Mouse (Mus musculus) left cerebral cortex, postnatal 25 days (tissue): ENCODE data around the gene Adgrl2. TPM values are rescaled to one million over a fixed set of nuclear protein-coding genes. Genes with fewer than 3 reads are reported as not detected.

ENCODE experiments used
- DNase-seq, 2 experiments: peaks; one replicate each; pipeline ENCODE4 v3.0.0; 2022; ENCODE audit warnings: low spot score in 2 of 2, mixed read lengths in 1 of 2
- intact Hi-C: fragments of 180-260 bp; cut with DNase I; formaldehyde crosslinking; loops from one replicate; pipeline ENCODE4 v1.15.1; 2025
- total RNA-seq, 2 experiments: library from RNA; stranded (reverse); gene quantifications; 2 replicates each; pipeline ENCODE4 v1.2.3; 2021

Gene Adgrl2
- total RNA-seq, 2 experiments from 2014 or later, result 129 to 135 TPM

- intact Hi-C loops, result no loop called here
- no peak for DNase-seq
These were observed 56.1 kb downstream of the Adgrl2 start for GRCm38 (mm10) chr3:148934279-148934678.

GRCm38 (mm10) chr3:148933160-148933559 is 57.2 kb downstream of the Adgrl2 start:
- no peak for DNase-seq
- intact Hi-C loops, result no loop called here

- intact Hi-C loops, result no loop called here
- DNase-seq, result no peak
These were observed 59.4 kb downstream of the Adgrl2 start for GRCm38 (mm10) chr3:148930913-148931312.

DNA sequence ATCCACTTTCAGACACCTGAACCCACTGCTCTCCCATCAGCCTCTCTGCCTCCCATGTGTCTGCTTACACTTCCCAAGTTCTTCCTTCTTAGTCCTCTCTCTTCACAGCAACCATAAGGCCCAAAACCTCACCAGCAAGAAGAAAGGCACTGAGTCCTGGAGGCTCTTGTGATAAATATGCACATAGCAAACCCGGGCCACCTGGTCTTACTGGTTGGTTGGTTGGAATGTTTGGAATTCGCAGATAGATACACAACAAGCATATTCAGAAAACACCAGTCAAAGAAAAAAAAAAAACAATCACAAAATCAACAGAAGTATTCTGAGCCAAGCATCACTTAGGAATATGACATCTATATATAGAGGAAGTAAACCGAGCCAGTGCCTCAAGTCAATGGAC is 64.0 kb downstream of the Adgrl2 start:
- intact Hi-C loops, result no loop called here
- DNase-seq, result no peak

DNA sequence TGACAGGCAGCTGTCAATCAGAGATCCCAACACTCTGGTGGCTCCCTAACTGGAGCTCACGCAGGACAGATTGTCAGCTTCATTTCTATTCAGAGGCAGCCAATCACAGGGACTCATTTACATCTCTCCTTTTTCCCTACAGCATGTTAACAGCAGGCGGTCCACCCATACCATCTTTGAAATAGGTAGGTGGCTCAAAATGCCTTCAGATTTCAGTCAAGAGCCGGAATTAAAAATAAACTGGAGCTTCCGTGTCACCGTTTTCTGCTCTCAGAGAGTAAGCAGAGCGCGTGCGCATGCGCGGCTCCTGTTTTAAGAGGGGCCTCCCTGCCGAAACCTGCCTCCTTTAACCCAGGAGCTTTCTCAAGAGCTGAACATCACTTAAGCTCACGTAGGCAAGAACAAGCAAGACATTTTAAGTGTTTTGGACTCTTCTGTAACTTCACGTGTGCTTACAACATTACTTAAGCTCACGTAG is 67.7 kb downstream of the Adgrl2 start:
- intact Hi-C loops, result loop anchor here (5.0 kb wide), 1 partner anchor 65 kb away; no protein-coding TSS in a partner anchor
- peak; percentile 59 to 92 for DNase-seq

DNA sequence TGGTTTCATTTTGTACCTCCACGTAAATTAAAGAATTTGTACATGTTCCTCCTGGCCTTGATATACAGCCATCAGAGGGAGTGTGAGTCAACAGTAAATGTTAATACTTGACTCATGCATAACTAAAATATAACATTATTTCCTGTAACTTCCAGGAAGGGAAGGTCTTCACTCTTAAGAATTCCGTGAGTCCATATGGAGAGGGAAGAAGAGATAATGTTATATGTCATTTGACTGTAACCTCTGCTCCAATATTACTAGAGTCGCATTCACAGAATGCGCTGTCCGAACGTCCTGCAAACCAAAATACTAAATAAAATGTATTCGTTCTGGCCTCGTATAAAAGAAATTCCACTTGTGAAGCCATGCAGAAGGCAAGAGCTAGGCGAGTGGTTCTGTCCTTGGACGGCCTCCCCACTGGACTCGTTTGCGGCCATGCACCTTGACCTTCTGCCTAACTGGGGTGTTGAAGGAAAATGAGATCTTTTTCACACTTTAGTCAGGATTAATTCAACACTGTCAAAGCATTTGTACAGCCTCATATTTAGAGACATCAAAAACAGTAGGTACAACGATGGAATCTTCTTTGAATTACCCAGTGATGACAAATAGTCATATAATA is 68.3 kb downstream of the Adgrl2 start:
- intact Hi-C loops, result loop anchor here (5.0 kb wide), 1 partner anchor 65 kb away; no protein-coding TSS in a partner anchor
- no peak for DNase-seq

- intact Hi-C loops, result loop anchor here (5.0 kb wide), 1 partner anchor 66 kb away; no protein-coding TSS in a partner anchor
- no peak for DNase-seq
These were observed 69.5 kb downstream of the Adgrl2 start for GRCm38 (mm10) chr3:148920881-148921280.

GRCm38 (mm10) chr3:148918425-148918824 is 71.9 kb downstream of the Adgrl2 start:
- intact Hi-C loops, result no loop called here
- no peak for DNase-seq

DNA sequence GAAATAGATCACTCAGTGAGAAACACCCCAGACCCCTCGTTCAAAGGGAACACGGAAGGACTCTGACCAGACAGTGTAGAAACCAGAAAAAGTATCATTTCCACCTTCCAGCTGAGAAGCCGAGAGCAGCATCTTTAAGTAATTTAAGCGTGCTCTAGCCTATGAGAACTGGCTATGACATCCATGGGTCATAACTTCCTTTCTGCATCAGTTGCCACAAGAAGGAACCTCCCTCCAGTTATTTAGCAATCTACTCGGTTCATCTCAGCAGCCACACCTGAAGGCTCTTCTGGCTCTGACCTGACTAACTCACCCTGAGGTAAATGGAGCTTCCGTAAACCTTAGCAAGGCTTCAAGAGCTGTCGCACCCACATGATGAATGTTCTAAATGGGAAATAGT is 72.5 kb downstream of the Adgrl2 start:
- no peak for DNase-seq
- intact Hi-C loops, result no loop called here

- intact Hi-C loops, result no loop called here
These were observed 74.1 kb downstream of the Adgrl2 start for GRCm38 (mm10) chr3:148916226-148916625.

DNA sequence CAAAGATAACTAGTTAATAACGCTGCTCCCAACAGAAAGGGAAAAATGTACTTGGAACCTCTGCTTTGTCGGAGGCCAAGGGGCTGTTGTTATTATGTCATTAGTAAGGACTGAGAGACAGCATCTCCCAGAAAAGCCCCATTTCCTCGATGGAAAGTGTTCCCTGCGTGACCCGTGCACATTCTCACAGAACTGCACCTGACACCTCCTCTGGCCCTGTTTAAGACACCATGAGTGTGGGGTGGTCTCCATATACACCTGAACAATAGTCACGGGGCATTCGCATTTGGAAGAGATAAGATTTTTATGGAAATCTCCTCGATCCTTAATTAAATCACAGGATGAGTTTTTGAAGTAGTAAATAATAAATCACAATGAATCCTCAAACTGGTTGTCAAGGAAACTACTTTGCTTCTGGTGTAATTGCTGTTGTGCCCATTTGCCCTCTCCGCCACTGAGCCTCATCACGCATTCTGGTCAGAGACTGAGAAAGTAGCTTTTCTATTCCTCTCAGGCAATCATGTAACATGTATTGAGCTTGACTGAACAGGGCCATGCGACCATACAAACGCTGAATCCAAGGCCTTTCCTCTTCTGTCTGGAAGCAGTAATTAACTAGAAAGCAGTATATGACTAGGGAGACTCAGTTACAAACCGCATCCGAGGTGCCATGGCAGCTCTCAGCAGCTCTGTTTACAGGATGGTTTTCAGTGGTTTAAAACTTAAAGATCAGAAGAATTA is 77.2 kb downstream of the Adgrl2 start:
- intact Hi-C loops, result no loop called here
- DNase-seq, result no peak

More at GRCm38 (mm10) chr3:148916226-148916625, 74.1 kb downstream of the Adgrl2 start:
- peak; percentile 32 to 70 for DNase-seq

GRCm38 (mm10) chr3:148912536-148912935 is 77.8 kb downstream of the Adgrl2 start:
- intact Hi-C loops, result no loop called here
- no peak for DNase-seq

- no peak for DNase-seq
- intact Hi-C loops, result no loop called here
These were observed 82.5 kb downstream of the Adgrl2 start for GRCm38 (mm10) chr3:148907873-148908272.

DNA sequence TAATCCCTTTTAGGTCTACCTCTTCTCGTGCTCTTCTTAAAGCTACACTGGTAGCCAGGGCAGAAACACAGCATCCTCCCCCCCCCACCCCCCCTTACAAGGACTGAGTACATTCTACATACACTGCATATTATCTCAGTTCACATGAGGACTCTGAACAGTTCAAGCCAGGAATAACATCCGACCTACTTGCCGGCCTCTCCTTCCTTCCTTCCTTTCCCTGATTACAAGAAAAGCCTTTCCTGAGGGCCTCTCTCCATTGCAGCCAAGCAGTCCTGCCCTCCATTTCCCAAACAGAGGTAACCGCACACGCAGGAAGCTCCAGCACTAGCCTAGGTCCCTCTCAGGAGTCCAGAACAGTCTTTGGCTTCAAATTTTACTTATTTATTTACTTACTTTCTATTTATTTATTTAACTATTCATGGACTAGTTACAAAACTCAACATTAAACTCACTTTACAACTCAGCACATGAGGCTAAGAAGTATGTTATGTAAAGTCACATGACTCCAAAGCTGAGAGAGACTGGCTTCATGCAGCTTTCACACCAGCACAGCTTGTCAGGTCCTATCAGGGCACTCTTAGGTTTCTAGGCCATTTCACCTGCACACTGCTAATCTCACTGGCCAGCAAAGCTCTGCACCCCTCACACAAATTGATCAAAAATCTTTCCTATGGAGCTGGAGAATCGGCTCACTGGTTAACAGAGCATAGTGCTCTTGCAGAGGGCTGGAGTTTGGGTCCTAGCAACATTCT is 83.2 kb downstream of the Adgrl2 start:
- intact Hi-C loops, result no loop called here
- no peak for DNase-seq

DNA sequence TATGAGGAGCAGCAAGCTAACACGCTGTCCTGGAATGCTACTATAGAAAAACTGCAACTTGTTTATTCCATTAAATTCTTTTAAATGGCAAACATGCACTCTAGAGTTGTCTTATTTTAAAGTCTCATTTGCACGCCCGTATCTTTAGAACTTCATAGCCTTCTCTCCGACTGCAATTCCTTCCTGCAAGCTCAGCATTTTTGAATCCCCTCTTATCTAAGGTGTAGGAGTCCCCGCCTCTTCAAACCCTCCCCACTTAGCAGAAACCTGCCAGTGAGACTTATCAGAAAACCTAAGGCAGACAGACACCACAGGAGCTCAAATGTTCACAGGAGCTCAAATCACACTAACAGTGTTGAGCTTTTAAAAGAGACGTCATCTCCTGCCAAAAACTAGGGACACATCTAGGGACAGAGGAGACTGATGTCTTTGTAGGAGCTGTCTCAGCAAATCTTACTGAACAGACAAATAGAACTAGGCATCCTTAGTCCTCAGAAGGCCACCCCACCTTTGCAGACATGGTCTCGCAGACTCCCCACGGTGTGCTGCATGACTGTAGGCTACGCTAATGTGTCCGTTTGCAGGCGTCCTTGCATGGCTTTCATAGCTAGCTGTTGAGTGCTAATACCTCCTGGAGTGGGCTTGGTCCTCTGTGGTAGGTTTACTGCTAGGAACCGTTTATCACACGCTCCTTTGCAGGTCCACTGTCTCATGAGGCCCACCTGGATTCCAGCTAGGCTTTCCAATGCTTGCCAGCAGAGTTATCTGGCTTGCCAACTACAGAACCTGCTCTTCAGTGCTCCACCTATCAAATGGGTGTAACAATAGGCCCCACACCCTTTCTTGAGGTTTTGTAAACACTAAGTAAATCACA is 84.2 kb downstream of the Adgrl2 start:
- DNase-seq, result peak in 1 of 2 experiments; percentile 17
- intact Hi-C loops, result no loop called here

GRCm38 (mm10) chr3:148905435-148905834 is 84.9 kb downstream of the Adgrl2 start:
- intact Hi-C loops, result no loop called here
- DNase-seq, result no peak

GRCm38 (mm10) chr3:148899857-148900256 is 90.5 kb downstream of the Adgrl2 start:
- intact Hi-C loops, result no loop called here
- no peak for DNase-seq

GRCm38 (mm10) chr3:148899416-148899815 is 90.9 kb downstream of the Adgrl2 start:
- intact Hi-C loops, result no loop called here
- DNase-seq, result no peak

DNA sequence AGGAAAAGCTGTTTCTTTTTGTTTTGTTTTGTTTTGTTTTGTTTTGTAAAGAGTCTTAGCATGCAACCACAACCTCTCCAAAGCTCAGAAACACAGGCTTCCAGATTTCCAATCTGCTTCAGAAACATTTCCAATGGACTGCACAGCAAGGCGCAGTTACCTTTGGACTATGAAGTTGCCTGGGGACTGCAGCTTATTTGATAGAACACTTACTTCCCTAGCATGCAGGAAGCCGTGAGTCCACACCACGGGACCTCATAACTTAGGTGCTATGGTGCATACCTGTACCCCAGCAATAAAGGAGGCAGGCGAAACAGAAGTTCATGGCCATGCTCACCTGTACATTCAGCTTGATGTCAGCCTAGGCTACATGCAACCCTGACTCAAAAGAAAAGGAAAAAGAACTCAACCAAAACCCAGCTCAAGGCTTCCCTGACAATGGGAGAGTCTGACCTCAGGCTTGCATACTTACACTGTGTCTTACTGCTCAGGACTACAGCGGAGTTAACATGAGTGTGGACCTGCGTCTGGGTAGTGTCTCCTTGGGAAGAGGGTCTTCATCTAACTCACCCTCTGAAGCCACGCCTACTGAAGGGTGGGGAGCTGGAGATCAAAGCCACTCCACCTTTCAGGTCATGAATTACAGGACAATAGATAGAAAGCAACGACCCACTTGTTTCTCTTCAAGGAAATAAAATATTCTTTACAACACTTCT is 91.7 kb downstream of the Adgrl2 start:
- no peak for DNase-seq
- intact Hi-C loops, result no loop called here
